Mouse (Mus musculus): ENCODE measurements at regions not wholly inside any gene's neighbourhood (a gene's known extent, or its start where the extent isn't known, plus 50 kb on each side); places are given as distances from the start of the nearest gene placed in this dataset.

GRCm38 (mm10) chr3:146337429-146337828 is 67.0 kb upstream of the Ssx2ip start:
- DNase-seq: no peak

DNA sequence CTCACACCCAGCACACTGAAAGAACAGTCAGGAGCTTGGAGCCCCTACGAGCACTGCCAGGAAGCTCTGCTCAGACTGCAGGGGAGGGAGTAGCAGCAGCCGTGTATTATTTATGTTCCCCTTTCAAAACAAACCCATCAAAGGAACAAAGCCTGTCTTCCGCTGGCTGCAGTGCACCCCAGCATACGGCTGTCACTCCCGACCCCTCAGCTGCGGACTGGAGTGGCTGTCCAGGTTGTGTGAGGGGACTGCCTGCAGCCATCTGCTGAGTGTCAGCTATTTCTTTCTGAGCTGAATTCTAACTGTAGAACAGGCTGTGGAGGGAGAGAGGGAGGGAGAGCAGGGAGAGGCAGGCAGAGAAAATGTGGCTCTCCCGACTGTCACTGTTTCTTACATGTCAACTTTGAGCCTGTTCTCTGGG is 66.6 kb upstream of the Ssx2ip start:
- DNase-seq: no peak

DNA sequence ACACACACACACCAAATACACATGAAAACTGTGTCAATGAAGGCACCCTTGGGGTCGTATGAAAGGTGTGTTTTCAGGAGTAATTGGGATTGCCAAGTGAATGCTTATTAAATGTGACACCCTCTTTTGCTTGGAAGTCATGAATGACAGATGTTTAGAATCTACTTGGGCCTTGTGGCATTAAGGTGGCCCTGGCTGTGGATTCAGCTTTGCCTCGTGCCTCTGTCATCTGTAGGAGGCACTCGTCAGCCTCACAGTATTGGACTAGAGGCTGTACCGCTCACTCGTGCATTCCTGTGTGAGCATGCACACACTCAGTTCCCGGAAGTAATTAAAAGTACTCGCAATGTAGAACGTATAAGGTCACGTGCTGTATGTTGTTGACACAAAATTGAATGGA is 66.0 kb upstream of the Ssx2ip start:
- no peak for DNase-seq

GRCm38 (mm10) chr3:146340316-146341055 is 64.0 kb upstream of the Ssx2ip start:
- no peak for DNase-seq

GRCm38 (mm10) chr3:146341652-146342340 is 62.6 kb upstream of the Ssx2ip start:
- DNase-seq: no peak

DNA sequence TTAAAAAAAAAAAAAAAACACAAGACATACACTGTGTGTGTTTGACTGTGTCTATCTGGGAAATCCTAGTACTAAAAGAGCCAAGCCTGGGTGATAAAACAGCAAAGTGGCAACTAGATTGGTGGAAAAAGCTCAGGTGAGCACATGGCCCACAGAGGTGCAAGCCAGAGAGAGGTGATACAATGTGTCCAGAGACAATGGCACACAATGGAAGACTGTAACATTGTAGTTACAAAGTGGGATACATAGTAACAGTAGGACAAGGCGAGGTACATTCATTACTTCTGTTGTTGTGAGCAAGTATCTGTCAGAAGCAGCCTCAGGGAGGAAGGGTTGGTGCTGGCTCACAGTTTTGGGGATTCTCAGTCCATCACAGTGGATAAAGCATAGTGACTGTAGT is 61.7 kb upstream of the Ssx2ip start:
- no peak for DNase-seq

GRCm38 (mm10) chr3:146343649-146344401 is 60.6 kb upstream of the Ssx2ip start:
- peak; percentile 55 for DNase-seq

GRCm38 (mm10) chr3:146344402-146345025 is 59.9 kb upstream of the Ssx2ip start:
- DNase-seq: no peak

- DNase-seq: no peak
Observed at GRCm38 (mm10) chr3:146345308-146345780, 59.1 kb upstream of the Ssx2ip start.

DNA sequence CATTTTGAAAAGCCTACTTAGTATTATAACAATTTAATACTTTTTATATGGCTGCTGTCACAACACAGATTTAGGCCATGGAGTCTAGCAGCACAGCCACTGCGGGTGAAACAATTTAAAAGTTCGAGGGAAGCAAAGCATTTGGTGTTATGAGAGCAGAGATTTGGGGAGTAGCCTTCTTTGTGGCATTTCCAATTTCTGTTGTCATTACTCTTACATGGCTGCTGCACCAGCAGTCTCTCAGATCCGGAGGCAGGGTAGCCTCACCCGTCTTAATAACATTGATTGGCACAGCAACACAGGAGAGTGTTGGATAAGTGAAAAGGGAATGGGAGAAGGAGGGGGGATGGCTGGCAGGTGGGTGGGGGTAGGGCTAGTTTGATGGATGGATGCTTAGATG is 58.5 kb upstream of the Ssx2ip start:
- DNase-seq: no peak

- no peak for DNase-seq
Observed at GRCm38 (mm10) chr3:146347311-146347710, 57.1 kb upstream of the Ssx2ip start.

DNA sequence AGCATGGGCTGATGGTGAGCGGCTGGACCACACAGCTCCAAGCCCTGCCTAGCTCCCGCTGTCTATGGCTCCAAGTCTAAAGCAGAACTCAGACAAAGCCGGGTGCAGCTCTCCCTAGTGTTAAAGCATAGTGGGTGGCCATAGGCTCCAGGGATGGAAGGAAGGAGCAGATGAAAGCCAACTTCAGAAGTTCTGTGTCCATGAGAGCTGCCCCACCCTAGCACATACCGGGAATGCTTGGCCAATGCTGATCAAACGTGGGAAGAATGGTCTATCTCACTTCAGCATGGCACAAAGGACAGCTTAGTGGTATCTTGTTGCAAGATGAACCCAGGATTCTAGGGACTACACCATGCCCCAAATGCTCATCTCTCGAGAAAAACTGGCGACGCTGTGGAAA is 55.5 kb upstream of the Ssx2ip start:
- DNase-seq: no peak

DNA sequence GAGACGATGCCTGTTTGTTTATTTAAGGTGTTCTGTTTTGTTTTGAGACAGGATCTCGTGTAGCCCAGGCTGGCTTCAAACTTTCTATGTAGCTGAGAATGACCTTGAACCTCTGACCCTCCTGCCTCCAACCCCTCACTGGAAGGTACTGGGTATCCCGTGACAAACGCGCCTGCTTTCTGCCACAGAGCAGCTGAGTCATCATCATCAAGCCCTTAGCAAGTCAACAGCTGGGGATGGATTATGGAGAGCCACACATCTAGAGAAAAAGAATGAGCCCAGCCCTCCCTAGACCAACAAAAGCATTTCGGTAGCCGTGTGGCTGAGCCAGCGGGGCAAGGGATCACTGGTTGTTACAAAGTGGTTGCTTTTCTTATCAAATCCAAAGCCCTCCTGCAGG is 55.0 kb upstream of the Ssx2ip start:
- DNase-seq: no peak

- no peak for DNase-seq
Observed at GRCm38 (mm10) chr3:146350126-146350525, 54.3 kb upstream of the Ssx2ip start.

DNA sequence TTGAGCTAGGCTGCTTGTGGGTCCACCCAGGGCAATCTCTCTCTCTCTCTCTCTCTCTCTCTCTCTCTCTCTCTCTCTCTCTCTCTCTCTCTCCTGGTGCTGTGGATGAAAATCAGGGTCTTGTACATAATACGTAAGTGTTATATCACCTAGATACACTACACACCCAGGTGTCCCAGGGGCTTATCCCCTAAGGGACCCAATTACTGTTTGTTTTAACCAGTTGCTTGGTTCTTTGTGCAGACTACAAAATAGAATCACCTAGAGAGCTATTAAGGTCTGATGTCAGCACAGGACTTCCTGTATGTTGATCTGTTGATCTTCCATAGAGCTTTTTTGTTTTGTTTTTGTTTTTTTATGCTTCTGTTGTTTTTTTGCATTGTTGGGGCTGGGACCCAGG is 53.0 kb upstream of the Ssx2ip start:
- no peak for DNase-seq

DNA sequence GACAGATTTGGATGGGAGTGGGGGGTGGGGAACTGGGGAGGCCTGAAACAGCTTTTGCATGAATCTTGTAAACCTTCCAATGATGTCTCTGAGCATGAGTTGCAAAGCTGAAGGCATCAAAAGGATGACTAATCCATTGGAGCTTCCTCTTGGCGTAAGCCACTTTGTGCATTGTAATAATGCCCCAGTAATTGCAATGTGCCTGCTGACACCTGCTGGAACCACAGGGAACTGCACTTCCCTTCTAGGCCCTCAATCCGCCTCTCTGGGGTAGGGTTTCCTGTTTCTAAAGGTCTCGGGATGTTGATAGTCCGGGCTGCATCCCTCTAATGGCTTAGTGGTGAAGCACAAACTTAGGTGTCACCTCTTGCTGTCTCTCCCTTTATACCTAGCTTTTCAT is 52.3 kb upstream of the Ssx2ip start:
- DNase-seq: no peak

GRCm38 (mm10) chr3:146353961-146354360 is 50.5 kb upstream of the Ssx2ip start:
- no peak for DNase-seq
